Mouse (Mus musculus): ENCODE results near the gene Pus1.
"Not testable (repeated sequence)": the region's sequence is repeated elsewhere in the genome, so short reads cannot be mapped to it uniquely, and the experiment has no call there.

Gene Pus1

DNA sequence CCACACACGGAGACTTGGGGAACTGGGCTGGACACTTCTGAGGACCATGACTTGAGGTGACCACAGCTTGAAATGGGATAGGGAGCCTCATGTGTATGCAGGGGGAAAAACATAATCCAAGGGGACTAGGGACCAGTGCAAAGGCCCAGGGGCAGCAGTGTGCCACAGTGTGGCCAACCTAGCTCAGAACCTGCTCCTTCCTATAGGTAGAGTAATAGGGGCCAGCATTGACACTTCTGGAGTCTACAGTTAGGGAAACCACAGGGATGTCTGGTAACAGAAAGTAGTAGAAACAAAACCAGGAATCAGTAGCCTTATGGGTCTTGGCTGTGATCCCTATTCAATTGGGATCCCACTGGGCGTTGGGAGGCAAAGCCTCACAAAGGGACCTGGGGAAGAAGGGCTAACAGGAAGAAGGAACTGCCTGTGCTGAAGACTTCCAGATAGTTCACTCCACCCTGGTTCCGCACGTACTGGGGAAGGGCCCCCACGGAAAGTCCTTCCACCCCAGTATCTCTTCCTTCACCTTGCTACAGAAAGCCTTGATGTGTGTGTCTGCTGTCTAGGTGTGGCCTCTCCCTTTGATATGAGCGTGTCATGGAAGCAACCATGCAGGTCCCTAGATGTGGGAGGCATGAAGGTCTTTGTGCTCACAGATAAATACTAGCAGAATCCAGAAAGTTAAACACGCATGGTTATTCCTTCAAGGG, 1.2 kb upstream of the Pus1 start:
- DNase-seq (ENCODE audit: low spot score): no peak

DNA sequence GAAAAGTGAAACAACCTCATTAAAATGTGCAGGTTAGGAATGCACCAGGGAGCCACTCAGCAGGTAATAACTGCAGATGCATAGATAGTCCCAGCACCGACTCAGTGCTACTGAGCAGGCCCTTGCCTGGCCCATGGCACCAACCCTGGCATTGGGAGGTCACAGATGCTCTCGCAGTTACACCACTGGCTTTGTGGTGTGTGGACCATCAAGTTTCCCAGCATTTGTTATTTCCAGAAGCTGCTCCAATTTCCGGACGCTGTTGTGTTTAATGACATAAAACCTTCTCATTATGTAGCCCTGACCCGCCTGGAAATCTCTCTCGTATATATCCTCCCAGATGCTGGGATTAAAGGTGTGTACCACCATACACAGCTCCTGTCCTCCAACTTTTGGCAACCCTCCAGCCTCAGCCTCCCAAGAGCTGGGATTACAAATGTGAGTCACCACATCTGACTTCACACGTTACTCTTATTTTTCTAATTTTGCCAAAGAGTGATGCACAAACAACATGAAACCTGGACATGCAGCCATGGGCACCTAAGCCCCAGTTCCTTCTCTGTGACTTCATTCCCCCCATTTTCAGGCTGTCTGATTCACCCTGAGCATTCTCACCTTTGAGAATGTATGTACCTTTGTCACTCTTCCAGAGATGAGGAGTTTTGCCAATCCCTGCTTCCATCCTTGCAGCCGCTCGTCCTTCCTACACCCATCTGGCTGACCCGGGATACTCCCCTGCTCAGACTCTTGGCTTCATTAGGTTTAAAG, 486 bp upstream of the Pus1 start:
- no peak for DNase-seq (ENCODE audit: low spot score)

DNA sequence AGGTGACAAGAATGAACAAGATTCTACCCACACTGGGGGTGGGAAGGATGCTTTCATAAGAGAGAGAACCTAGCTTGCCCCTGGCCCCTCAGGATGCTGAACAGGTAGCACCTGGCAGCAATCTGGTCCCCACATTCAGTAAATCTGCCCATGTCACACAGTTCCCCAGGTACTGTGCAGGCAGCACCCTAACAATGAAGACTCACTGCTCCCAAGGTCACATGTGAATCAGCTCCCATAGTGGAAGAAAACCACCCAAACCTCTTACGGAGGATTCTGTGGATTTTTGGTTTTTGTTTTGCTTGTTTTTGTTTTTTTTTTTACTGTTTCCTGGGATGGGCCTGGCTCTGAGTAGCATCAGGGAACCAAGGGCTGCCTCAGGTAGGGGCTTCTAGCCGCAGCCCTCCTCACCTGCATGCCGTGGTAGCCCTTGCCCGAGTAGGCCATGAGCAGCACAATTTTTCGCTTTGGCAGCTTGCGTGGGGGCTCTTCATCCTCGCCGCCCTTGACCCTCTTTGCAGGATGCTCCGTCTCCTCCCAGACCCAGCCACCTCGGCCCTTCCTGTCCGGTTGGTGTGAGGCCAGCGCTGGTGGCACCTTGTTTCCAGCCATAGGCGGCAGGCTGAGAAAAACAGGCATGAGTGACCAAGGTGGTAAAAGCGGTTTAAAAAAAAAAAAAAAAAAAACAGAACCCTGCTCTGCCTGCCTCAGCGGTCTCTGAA, 1.0 kb downstream of the Pus1 start:
- DNase-seq (ENCODE audit: low spot score): no peak

DNA sequence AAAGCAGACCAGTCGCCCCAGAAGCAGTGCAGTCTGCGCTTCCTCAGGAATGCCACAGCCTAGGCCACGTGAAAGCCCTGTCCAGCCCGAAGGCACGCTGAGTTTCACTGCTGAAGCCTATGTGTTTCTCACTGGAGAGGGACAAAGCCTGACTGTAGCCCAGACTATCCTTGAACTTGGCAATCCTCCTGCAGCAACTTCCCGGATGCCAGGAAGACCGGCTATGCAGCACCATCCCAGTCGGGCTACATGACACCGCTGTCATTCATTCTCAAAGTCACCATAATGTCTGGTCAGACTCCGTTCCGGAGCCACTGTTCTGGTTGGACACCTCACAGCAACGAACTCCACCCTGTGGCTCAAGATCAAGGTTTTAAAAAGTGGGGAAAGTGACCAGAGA, 2.2 kb downstream of the Pus1 start:
- DNase-seq (ENCODE audit: low spot score): no peak

DNA sequence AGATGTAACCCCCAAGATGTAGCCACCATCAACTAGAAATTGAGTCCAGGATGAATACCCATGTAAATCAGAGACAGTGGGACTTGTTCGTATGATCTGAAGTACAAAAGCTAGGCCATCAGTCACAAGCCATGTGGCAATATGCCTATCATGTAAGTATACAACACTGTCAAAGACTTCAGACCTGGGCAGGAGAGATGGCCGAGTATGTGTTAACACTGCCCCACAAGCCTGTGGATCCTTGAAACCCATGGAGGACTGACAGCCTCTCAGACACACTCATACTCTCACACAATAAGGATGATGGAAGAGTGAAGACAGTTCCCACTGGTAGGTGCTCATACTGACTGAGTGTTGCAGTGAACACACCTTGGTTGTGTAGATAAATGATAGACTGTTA, 4.3 kb downstream of the Pus1 start:
- no peak for DNase-seq (ENCODE audit: low spot score)

DNA sequence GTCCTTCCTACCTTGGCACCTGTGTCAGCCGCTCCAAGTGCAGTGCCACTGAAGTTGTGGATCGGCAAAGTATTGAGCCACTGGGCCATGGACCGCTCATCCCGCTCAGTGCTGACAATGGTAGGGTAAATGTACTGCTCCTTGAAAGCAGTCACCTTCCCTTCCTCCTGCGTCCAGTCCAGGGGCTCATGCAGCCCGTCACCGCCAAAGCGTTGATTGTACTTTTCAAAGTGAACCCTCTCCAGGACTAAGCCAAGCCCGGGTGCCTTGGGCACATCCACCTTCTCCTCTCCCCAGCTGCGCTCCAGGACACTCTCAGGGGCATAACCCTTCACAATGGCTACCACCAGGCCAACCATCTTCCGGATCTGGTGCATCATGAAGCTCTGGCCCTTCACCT, 5.9 kb downstream of the Pus1 start:
- DNase-seq (ENCODE audit: low spot score): no peak

DNA sequence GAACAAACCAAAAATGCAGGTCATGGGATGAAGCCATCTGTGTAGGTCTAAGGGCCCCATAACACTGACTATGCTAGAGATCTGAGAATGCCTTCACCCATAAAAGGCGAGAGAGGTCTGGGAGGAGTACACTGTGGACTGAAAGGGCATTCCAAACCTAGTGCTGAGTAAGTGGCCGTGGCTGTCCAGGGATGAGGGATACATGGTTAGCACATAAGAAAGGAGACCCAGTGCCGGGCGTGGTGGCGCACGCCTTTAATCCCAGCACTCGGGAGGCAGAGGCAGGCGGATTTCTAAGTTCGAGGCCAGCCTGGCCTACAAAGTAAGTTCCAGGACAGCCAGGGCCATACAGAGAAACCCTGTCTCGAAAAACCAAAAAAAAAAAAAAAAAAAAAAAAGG, 7.5 kb downstream of the Pus1 start:
- DNase-seq (ENCODE audit: low spot score): not testable (repeated sequence)

DNA sequence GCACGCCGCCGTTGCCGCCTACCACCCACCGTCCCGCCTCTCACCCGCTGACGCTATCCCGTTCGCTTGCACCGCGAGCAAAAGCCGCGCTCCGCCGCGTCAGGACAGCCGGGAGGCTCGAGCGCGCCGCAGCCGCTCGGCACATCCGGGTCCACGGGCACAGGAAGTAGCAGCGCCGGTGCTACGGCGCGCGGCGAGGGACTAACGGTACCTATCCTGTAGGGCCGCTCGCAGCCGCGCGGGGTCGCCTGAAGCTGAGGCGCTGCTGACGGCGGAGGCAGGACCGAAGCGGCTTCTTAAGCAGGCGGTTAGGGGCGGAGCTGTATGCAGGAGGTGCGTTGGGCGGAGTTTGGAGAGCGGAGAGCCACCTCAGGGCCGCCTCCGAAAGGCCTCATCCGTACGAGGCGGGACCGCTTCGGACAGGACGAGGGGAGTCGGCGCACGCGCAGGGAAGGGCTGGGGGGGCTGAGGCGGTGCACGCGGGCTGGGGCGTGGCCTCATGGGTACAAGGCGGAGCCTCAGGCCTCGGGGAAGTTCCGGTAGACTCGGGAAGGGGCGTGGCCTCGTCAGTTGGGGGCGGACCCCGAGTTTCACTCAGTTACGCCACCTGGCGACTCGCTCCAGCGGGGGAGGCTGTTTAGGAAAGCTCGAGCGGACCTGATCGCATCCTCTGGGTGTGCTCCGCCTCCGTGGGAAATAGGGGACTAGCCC, 9.9 kb downstream of the Pus1 start, which contains the start of gene Ep400:
Gene Ep400, minus strand, starts transcription at position 270 of the 711 bp plus-strand sequence.
- peak; percentile 99 for DNase-seq (ENCODE audit: low spot score)

DNA sequence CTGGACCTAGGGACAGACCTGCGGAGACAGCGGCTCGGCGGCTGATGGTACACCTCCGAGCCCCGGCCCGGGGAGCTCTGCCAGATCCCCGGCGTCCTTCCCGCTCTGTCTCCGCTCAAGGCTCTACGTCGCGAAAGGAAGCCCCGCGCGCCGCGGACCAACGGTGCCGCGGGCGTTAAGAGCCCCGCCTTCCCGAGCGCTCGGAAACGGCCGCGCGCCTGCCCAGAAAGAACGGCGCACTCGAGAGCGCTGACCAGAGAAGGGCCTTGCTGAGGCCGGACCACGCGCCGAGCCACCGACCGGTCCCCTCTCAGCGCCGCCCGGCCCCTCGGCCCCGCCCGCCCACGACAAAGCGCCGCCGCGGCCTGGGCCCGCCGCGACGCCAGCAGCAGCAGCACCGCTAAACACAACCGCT, 10.4 kb downstream of the Pus1 start:
- DNase-seq (ENCODE audit: low spot score): peak; percentile 47

DNA sequence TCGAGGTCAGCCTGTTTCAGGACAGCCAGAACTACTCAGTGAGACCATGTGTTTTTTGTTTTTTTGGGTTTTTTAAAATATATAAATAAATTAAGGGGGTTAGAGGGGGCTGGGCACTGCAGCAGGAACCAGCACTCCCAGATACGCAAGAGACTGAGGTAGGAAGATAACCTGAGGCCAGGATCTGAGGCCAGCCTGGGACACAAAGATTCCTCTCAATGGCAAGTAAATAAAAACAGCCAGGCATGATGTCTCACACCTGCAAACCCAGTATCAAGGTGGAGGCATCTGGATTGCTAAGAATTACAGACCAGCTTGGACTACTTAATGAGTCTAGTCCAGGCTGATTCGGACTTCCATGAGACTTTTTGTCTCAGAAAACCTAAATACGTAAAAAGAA, 11.2 kb downstream of the Pus1 start:
- DNase-seq (ENCODE audit: low spot score): no peak

DNA sequence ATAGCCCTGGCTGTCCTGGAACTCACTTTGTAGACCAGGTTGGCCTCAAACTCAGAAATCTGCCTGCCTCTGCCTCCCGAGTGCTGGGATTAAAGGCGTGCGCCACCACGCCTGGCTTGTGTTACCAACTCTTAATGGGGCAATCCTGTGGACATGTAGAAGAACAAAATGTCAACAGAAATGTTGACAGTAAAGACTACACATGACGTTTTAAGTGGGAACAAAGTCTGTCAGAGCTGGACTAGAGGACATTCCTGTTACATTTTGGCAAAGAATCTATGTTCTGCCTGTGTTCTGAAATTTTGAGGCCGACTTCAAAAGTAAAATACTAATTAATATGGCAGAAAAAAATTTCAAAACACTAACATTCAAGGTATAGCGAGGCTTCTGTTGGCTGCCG, 16.6 kb downstream of the Pus1 start:
- DNase-seq (ENCODE audit: low spot score): no peak

DNA sequence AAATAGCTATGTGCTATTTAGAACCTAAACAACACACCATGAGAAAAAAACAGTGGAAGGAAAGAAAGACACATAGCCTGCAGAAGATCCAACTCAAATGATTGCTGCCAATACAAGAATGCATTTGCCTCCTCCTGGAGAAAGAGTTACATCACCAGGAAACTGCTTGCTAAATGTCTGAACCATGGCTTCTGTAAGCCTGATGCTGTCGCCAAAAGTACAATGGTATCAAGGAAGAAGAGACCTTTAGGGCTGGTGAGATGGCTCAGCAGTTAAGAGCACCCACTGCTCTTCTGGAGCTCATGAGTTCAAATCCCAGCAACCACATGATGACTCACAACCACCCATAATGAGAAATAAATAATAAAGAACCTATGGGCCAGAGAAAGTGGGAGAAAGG, 35.4 kb downstream of the Pus1 start:
- DNase-seq (ENCODE audit: low spot score): no peak

DNA sequence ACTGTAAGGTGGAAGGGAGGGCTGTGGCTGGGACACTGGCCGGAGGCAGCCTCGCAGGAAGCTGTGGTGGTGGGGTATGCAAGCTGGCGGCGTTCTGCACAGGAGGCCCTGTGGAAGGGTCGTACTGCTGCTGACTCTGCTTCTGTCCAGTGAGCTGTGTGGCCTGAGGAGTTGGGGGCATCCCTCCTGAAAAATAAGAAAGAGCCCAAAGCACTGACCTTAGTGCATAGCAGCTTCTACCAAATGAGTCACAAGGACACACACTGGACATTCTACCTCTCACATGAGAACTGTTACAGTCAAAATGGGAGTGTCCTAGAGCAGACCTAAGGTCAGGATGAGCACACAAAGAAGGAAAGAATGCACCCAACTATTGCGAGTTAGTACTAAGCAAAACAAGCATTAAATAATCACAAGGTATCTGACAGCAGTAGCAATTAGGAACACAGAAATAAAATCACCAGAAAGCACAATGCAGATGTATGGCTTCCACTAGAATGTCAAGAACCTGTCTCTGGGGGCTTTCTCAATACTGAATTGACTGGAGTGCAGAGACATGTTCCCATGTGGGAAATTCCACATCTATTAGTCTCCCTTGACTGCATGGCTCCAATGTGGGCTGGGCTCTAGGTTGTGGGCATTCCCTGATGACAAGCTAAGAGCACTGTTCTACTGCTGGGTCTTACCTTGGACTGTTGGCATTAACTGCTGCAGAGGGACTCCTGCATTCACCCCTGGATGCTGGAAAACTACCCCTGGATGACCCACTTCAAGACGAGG, 40.8 kb downstream of the Pus1 start:
- DNase-seq (ENCODE audit: low spot score): no peak

DNA sequence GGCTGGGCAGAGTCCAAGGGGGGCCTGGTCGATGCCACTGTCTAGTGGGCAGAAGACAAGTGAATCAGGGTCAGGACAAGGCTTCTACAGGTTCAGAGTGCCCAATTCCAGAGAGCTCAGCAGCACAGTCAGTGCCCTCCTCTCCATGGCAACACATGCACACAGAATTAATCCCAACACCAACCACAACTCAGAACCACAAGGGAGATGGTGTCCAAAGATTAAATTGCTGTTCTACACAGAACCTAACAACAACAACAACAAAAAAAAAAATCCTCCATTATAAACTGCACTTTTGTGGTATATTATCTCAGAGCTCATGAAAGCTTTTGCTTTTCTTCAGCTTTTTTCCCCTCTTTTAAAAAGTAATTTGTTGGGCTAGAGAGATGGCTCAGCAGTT, 44.9 kb downstream of the Pus1 start:
- no peak for DNase-seq (ENCODE audit: low spot score)

DNA sequence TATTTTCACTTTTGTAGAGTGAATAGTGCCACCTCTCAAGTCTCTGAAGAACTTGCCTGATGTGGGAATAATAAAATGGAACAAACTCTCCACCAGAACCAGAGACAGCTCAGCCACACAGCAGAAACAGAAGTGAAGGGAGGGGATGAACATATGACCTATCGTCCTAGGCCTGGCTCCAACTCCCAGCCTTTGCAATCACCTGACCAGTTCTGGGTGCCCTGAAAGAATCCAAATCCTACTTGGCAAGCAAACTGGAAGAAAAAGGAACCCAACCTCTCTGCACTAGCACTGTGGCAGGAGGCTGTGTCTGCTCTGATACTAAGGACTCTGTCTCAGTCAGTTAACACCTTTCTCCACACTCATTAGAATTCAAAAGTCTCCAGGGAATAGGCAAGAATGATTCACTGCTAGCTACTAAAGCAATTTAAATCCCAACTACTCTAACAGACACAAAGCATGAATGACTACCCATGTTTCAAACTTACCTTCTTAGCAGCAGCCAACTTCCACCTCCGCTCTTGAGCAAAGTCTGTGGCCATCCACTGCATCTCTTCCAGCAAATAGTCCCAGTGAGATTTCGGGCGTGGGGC, 47.1 kb downstream of the Pus1 start:
- DNase-seq (ENCODE audit: low spot score): no peak

DNA sequence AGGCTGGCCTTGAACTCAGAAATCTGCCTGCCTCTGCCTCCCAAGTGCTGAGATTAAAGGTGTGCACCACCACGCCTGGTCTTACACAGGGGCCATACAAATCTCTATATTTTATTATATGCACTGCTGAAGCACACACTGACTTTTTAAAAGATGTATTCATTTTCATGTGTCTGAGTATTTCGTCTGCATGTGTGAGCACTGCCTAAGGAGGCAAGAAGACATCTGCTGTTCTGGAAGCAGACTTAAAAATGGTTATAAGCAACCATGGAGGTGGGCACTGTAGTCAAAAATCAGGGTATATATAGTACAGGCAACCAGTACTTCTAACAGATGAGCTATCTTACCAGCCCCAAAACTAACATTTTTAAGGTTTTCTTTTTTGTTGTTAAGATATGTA, 49.2 kb downstream of the Pus1 start:
- no peak for DNase-seq (ENCODE audit: low spot score)

DNA sequence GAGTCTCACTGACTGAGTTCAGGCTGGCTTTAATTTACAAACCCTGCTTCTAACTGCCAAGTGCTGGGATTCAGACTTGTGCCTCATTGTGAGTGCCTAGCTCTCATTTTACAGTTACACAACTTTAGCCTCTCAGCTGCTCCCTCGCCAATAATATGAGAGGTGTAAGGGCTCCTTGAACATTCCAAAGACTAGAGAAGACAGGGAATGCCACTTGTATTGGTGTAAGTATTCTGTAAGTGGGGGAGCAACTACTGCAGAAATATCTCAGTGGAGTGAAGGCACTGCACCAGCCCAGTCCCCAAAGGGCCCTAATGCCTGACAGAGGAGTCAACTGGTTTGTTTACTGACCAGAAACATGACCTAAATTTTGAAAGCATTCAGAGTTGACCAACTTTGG, 52.6 kb downstream of the Pus1 start:
- DNase-seq (ENCODE audit: low spot score): no peak
